Mouse (Mus musculus) heart, embryonic 16.5 days (tissue): ENCODE measurements at regions not wholly inside any gene's neighbourhood (a gene's known extent, or its start where the extent isn't known, plus 50 kb on each side); places are given as distances from the start of the nearest gene placed in this dataset.

Source experiments
- ATAC-seq: fragments of 200-750 bp; cut with Nextera tagmentation; replicated peaks from 2 replicates; pipeline ENCODE4 v1.8.0; 2017; ENCODE audit warnings: moderate number of reproducible peaks; ENCODE audit not compliant: insufficient read depth, low FRiP score; ENCODE audit errors: extremely low read depth
- H3K27ac ChIP-seq: fragments of 300-500 bp; sonication (generic); 2 replicates; pipeline ENCODE4 v1.5.1; 2014; ENCODE audit warnings: mild to moderate bottlenecking, low read length, control low read depth, moderate library complexity
- H3K27me3 ChIP-seq: fragments of 300-500 bp; sonication (generic); 2 replicates; pipeline ENCODE4 v1.6.1; 2014; ENCODE audit warnings: low read length, mixed read lengths; ENCODE audit not compliant: control insufficient read depth, insufficient read depth
- H3K36me3 ChIP-seq: fragments of 300-500 bp; sonication (generic); 2 replicates; pipeline ENCODE4 v1.6.1; 2014; ENCODE audit not compliant: control insufficient read depth, insufficient read depth
- H3K4me1 ChIP-seq: fragments of 300-500 bp; sonication (generic); 2 replicates; pipeline ENCODE4 v1.6.1; 2014; ENCODE audit warnings: low read length, mixed read lengths; ENCODE audit not compliant: control insufficient read depth, insufficient read depth
- H3K4me2 ChIP-seq: fragments of 300-500 bp; sonication (generic); 2 replicates; pipeline ENCODE4 v1.6.1; 2014; ENCODE audit warnings: low read depth, mild to moderate bottlenecking, control low read depth, low read length
- H3K4me3 ChIP-seq: fragments of 300-500 bp; sonication (generic); 2 replicates; pipeline ENCODE4 v1.5.1; 2014; ENCODE audit warnings: mild to moderate bottlenecking, control low read depth, low read length
- H3K9ac ChIP-seq: fragments of 300-500 bp; sonication (generic); 2 replicates; pipeline ENCODE4 v1.6.1; 2014; ENCODE audit warnings: low read length, control low read depth
- H3K9me3 ChIP-seq: fragments of 300-500 bp; sonication (generic); replicated peaks from 2 replicates; pipeline ENCODE4 v1.6.1; 2016; ENCODE audit warnings: low read length; ENCODE audit not compliant: control insufficient read depth
- WGBS: fragments of 180-500 bp; shearing (Covaris S2); extraction: QIAGEN DNeasy Blood & Tissue Kit; methylation state at CpG from one replicate; pipeline ENCODE4 v1.1.7; 2014; 5-methylcytosine and 5-hydroxymethylcytosine counted together

- Histone ChIP-seq H3K4me3 (no peak overlapping the region), H3K9me3 (no peaks in the 10 kb centered on the region), H3K9ac (no peak overlapping the region), H3K4me2 (no peak overlapping the region), H3K27ac (no peak overlapping the region), H3K36me3 (no peaks in the 10 kb centered on the region), H3K27me3 (no peaks in the 10 kb centered on the region), H3K4me1 (no peaks in the 10 kb centered on the region)
- ATAC-seq, result no peak
- WGBS, result 47% methylated on average over 2 of the region's 2 CpGs
Measured at GRCm38 (mm10) chr3:118485966-118486365, 76.0 kb upstream of the Dpyd start.

GRCm38 (mm10) chr3:118487408-118487807 lies 74.5 kb upstream of the Dpyd start:
- H3K36me3 ChIP-seq, result no peaks in the 10 kb centered on the region
- no peak overlapping the region for H3K27ac ChIP-seq
- H3K4me1 ChIP-seq, result no peaks in the 10 kb centered on the region
- 61% methylated on average over 8 of the region's 8 CpGs for WGBS
- no peaks in the 10 kb centered on the region for H3K9me3 ChIP-seq
- ATAC-seq, result no peak
- H3K4me3 ChIP-seq, result no peak overlapping the region
- H3K27me3 ChIP-seq, result no peaks in the 10 kb centered on the region
- H3K9ac ChIP-seq, result no peak overlapping the region
- H3K4me2 ChIP-seq, result no peak overlapping the region

- Histone ChIP-seq H3K4me1 (no peaks in the 10 kb centered on the region), H3K27me3 (no peaks in the 10 kb centered on the region), H3K9me3 (no peaks in the 10 kb centered on the region), H3K27ac (no peak overlapping the region), H3K9ac (no peak overlapping the region), H3K4me3 (no peak overlapping the region), H3K36me3 (no peaks in the 10 kb centered on the region), H3K4me2 (no peak overlapping the region)
- ATAC-seq, result no peak
- WGBS, result 89% methylated on average over 1 of the region's 1 CpGs
Measured at GRCm38 (mm10) chr3:118491101-118491500, 70.8 kb upstream of the Dpyd start.

- no peak for ATAC-seq
- no peaks in the 10 kb centered on the region for H3K27me3 ChIP-seq
- WGBS, result 85% methylated on average over 5 of the region's 5 CpGs
- no peak overlapping the region for H3K4me3 ChIP-seq
- no peaks in the 10 kb centered on the region for H3K9me3 ChIP-seq
- no peak overlapping the region for H3K4me2 ChIP-seq
- H3K9ac ChIP-seq, result no peak overlapping the region
- no peak overlapping the region for H3K27ac ChIP-seq
- no peaks in the 10 kb centered on the region for H3K4me1 ChIP-seq
- H3K36me3 ChIP-seq, result no peaks in the 10 kb centered on the region
Measured at GRCm38 (mm10) chr3:118491871-118492270, 70.1 kb upstream of the Dpyd start.

GRCm38 (mm10) chr3:118494611-118495010 lies 67.3 kb upstream of the Dpyd start:
- Histone ChIP-seq H3K36me3 (no peaks in the 10 kb centered on the region), H3K27ac (no peak overlapping the region), H3K9me3 (no peaks in the 10 kb centered on the region), H3K4me2 (no peak overlapping the region), H3K4me1 (no peaks in the 10 kb centered on the region), H3K9ac (no peak overlapping the region), H3K4me3 (no peak overlapping the region), H3K27me3 (no peaks in the 10 kb centered on the region)
- 94% methylated on average over 1 of the region's 1 CpGs for WGBS
- ATAC-seq, result no peak

- H3K4me2 ChIP-seq, result no peak overlapping the region
- no peaks in the 10 kb centered on the region for H3K9me3 ChIP-seq
- no peak overlapping the region for H3K9ac ChIP-seq
- H3K27ac ChIP-seq, result no peak overlapping the region
- no peak overlapping the region for H3K4me3 ChIP-seq
- H3K36me3 ChIP-seq, result no peaks in the 10 kb centered on the region
- no peaks in the 10 kb centered on the region for H3K4me1 ChIP-seq
- 17% methylated on average over 4 of the region's 4 CpGs for WGBS
- ATAC-seq, result no peak
- H3K27me3 ChIP-seq, result no peaks in the 10 kb centered on the region
Measured at GRCm38 (mm10) chr3:118500234-118500633, 61.7 kb upstream of the Dpyd start.

GRCm38 (mm10) chr3:118507582-118508237 lies 54.2 kb upstream of the Dpyd start:
- Histone ChIP-seq H3K4me2 (no peak overlapping the region; the same call in 1 of the 2 replicates), H3K4me1 (no peaks in the 10 kb centered on the region), H3K36me3 (no peaks in the 10 kb centered on the region), H3K27ac (no peak overlapping the region), H3K9ac (no peak overlapping the region), H3K9me3 (no peaks in the 10 kb centered on the region), H3K4me3 (no peak overlapping the region; the same call in 1 of the 2 replicates), H3K27me3 (no peaks in the 10 kb centered on the region)
- ATAC-seq, result no peak
- WGBS, result 71% methylated on average over 7 of the region's 7 CpGs

GRCm38 (mm10) chr3:118510837-118511236 lies 51.1 kb upstream of the Dpyd start:
- Histone ChIP-seq H3K9me3 (no peaks in the 10 kb centered on the region), H3K36me3 (no peaks in the 10 kb centered on the region), H3K9ac (no peak overlapping the region), H3K4me3 (no peak overlapping the region), H3K4me2 (no peak overlapping the region), H3K27me3 (no peaks in the 10 kb centered on the region), H3K4me1 (no peaks in the 10 kb centered on the region), H3K27ac (no peak overlapping the region)
- 81% methylated on average over 4 of the region's 4 CpGs for WGBS
- ATAC-seq, result no peak

GRCm38 (mm10) chr3:118511969-118512368 lies 50.0 kb upstream of the Dpyd start:
- 58% methylated on average over 7 of the region's 7 CpGs for WGBS
- H3K4me3 ChIP-seq, result no peak overlapping the region

More at GRCm38 (mm10) chr3:118511969-118512368, 50.0 kb upstream of the Dpyd start:
- Histone ChIP-seq H3K4me2 (no peak overlapping the region), H3K4me1 (no peaks in the 10 kb centered on the region), H3K9me3 (no peaks in the 10 kb centered on the region), H3K9ac (no peak overlapping the region), H3K27me3 (no peaks in the 10 kb centered on the region), H3K27ac (no peak overlapping the region), H3K36me3 (no peaks in the 10 kb centered on the region)
- ATAC-seq, result no peak
